Mouse (Mus musculus): ENCODE results near the gene Olfr266.

GRCm38 (mm10) chr3:106817676-106818075 is 8.4 kb downstream of the Olfr266 start:
- TF ChIP-seq POLR2A (IDR thresholded peaks at IDR 0.05; ENCODE audit: insufficient read depth, low read depth, low read length), result no peak
- TF ChIP-seq CTCF (IDR thresholded peaks at IDR 0.05; ENCODE audit: insufficient read depth, low read depth, low read length), result no peak
